ENCODE assay signal across 9 mouse cellular contexts in genomic region chr1:166429809-166430431, GRCm38 (mm10). TPM values are rescaled to one million over a fixed set of nuclear protein-coding genes. Genes with fewer than 3 reads are reported as not detected.
A peak's percentile ranks its signal among the peaks of the same experiment; 100 is the strongest.
DNase-seq lines count a peak whose midpoint lies in the region; ATAC-seq and TF ChIP-seq lines count a peak whose summit lies in the region.
"Had no signal": no experiment of that assay in that cellular context is flagged by ENCODE, and none has a peak within 500 bp of the region (broad histone marks: within the 10 kb centered on the region; RNA-seq: fewer than 3 reads in every experiment).

No protein-coding gene starts in this region.

- peak overlapping the region; percentile 51 for H3K4me3 ChIP-seq in gastrocnemius, adult 2 months
- H3K4me3 ChIP-seq in lung, embryonic 14.5 days (ENCODE audit: low read depth, low read length) = no peak overlapping the region
- H3K4me3 ChIP-seq in limb, embryonic 10.5 days = no peak overlapping the region
- H3K4me3 ChIP-seq: embryonic facial prominence, embryonic 13.5 days had no signal

- no peaks in the 10 kb centered on the region for H3K27me3 ChIP-seq in lung, embryonic 14.5 days (ENCODE audit: insufficient read depth, low read length)
- no peaks in the 10 kb centered on the region for H3K27me3 ChIP-seq in limb, embryonic 10.5 days (ENCODE audit: low read depth, poor library complexity, severe bottlenecking)
- H3K27me3 ChIP-seq: embryonic facial prominence, embryonic 13.5 days had no signal

- no peaks in the 10 kb centered on the region for H3K4me1 ChIP-seq in lung, embryonic 14.5 days (ENCODE audit: insufficient read depth)
- H3K4me1 ChIP-seq in limb, embryonic 10.5 days = no peaks in the 10 kb centered on the region
- H3K4me1 ChIP-seq: embryonic facial prominence, embryonic 13.5 days had no signal

- H3K4me2 ChIP-seq in lung, embryonic 14.5 days = no peak overlapping the region
- H3K4me2 ChIP-seq: embryonic facial prominence, embryonic 13.5 days had no signal

- no peak overlapping the region for H3K27ac ChIP-seq in gastrocnemius, adult 2 months
- H3K27ac ChIP-seq in lung, embryonic 14.5 days (ENCODE audit: low read depth) = no peak overlapping the region
- no peak overlapping the region for H3K27ac ChIP-seq in limb, embryonic 10.5 days
- H3K27ac ChIP-seq: embryonic facial prominence, embryonic 13.5 days had no signal

- H3K9ac ChIP-seq in lung, embryonic 14.5 days = no peak overlapping the region
- H3K9ac ChIP-seq: embryonic facial prominence, embryonic 13.5 days had no signal

- no peaks in the 10 kb centered on the region for H3K9me3 ChIP-seq in lung, embryonic 14.5 days (ENCODE audit: low read depth, low read length)
- no peaks in the 10 kb centered on the region for H3K9me3 ChIP-seq in limb, embryonic 10.5 days (replicated peaks)
- H3K9me3 ChIP-seq: embryonic facial prominence, embryonic 13.5 days had no signal

- DNase-seq in gastrocnemius, adult 2 months = no peak
- no peak for DNase-seq in gastrocnemius, adult 8-10 months (ENCODE audit: low spot score in 2 of 2)
- DNase-seq in MEL-GATA-1-ER (ENCODE audit: extremely low read depth, low read depth) = peak; percentile 94
- DNase-seq in heart, postnatal 25 days (ENCODE audit: low spot score) = peak; percentile 4
- peak; percentile 23 for DNase-seq in lung, embryonic 14.5 days
- no peak for DNase-seq in Muller cell, postnatal 12 days (ENCODE audit: inconsistent ontology term)
- DNase-seq in limb, embryonic 10.5 days (ENCODE audit: low spot score) = no peak
- no peak for DNase-seq in layer of hippocampus, postnatal 14 days (ENCODE audit: low spot score in 2 of 2)

- WGBS in lung, embryonic 14.5 days = 50% methylated on average over 10 of the region's 10 CpGs
- WGBS in limb, embryonic 10.5 days = 72% methylated on average over 10 of the region's 10 CpGs

- no peak; the same call in 1 of the 2 replicates for ATAC-seq in lung, embryonic 14.5 days (ENCODE audit: insufficient read depth)

- no peaks in the 10 kb centered on the region for H3K36me3 ChIP-seq in lung, embryonic 14.5 days (ENCODE audit: insufficient read depth)
- no peaks in the 10 kb centered on the region for H3K36me3 ChIP-seq in limb, embryonic 10.5 days
- H3K36me3 ChIP-seq: embryonic facial prominence, embryonic 13.5 days had no signal

- intact Hi-C loops in gastrocnemius, adult 2 months (cut with DNase I) = no loop called here
- intact Hi-C loops in heart, postnatal 25 days (cut with DNase I) = no loop called here

- TF ChIP-seq CTCF in gastrocnemius, adult 2 months (IDR thresholded peaks at IDR 0.05) = no peak
- no peak for TF ChIP-seq CTCF in lung, embryonic 14.5 days (IDR thresholded peaks at IDR 0.05; ENCODE audit: low read depth)

RNA-seq across cellular contexts. Expression of gene Pogk, which starts 20.3 kb away (rescaled TPM):
- 10 to 100 TPM; 12.2 to 12.7 TPM for total RNA-seq in gastrocnemius, adult 2 months (2021)
- 10 to 100 TPM in 3 of 4 experiments, 1 to 10 TPM in 1; 7.7 to 12.4 (median 10.8) TPM for total RNA-seq in gastrocnemius, adult 8-10 months (2022)
- 10 to 100 TPM; 11.1 to 11.9 TPM for total RNA-seq in heart, postnatal 25 days (2021)
- polyA plus RNA-seq in lung, embryonic 14.5 days (2014; fragmentation: Nextera tagmentation; extraction: Ambion mirVana) = 18.9 and 22.2 TPM in 2 replicates
- 17.5 and 24.6 TPM in 2 replicates for polyA plus RNA-seq in limb, embryonic 10.5 days (2016; fragmentation: Nextera tagmentation; extraction: Ambion mirVana)
- 10 to 100 TPM; 28.8 to 29.4 TPM for total RNA-seq in layer of hippocampus, postnatal 14 days (2021)

RNA-seq across cellular contexts. Expression of gene Tada1, which starts 51.0 kb away (rescaled TPM):
- 1 to 10 TPM; 5.1 to 6.1 TPM for total RNA-seq in gastrocnemius, adult 2 months (2021)
- total RNA-seq in gastrocnemius, adult 8-10 months (2022) = 1 to 10 TPM; 3.7 to 5.9 (median 4.7) TPM
- total RNA-seq in heart, postnatal 25 days (2021) = 10 to 100 TPM; 10.2 to 10.6 TPM
- polyA plus RNA-seq in lung, embryonic 14.5 days (2014; fragmentation: Nextera tagmentation; extraction: Ambion mirVana) = 62.2 and 65.6 TPM in 2 replicates
- polyA plus RNA-seq in limb, embryonic 10.5 days (2016; fragmentation: Nextera tagmentation; extraction: Ambion mirVana) = 66.6 and 69.8 TPM in 2 replicates
- total RNA-seq in layer of hippocampus, postnatal 14 days (2021) = 10 to 100 TPM; 36.1 to 38.9 TPM

Comparison
In these comparisons a context has a peak if more than half of its experiments do, and no peak if none do; other contexts are left out.
1. DNase-seq: peak in MEL-GATA-1-ER (single experiment), heart, postnatal 25 days (single experiment) and lung, embryonic 14.5 days (single experiment); none in gastrocnemius, adult 2 months (single experiment), gastrocnemius, adult 8-10 months (0 of 2), Muller cell, postnatal 12 days (single experiment), limb, embryonic 10.5 days (single experiment) and layer of hippocampus, postnatal 14 days (0 of 2).